Mouse (Mus musculus): ENCODE data around the gene Hist1h2ap.
"Not testable (repeated sequence)": the region's sequence is repeated elsewhere in the genome, so short reads cannot be mapped to it uniquely, and the experiment has no call there.

Gene Hist1h2ap

DNA sequence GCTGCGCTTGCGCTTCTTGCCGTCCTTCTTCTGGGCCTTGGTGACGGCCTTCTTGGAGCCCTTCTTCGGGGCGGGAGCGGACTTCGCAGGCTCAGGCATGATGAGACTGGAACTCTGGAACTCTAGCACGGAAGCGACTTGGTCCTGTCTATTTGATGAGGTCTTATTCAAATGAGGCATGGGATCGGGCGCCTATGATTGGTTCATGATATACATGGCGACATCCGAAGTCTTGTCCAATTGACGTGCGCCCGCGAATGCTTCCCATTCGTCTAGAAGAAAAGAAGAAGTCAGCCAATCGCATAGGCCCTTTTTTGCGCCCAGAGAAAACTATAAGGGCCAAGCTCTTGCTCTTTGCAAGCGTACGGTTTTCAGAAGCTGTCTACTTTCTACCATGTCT, 23.2 kb downstream of the Hist1h2ap start, which contains the start of the genes Hist1h2bq and Hist1h2ao:
Gene Hist1h2bq (minus strand): TSS at position 125 of the 400 bp plus-strand sequence.
Gene Hist1h2ao (plus strand): TSS at position 393 of the 400 bp plus-strand sequence.
- not testable (repeated sequence) for DNase-seq (ENCODE audit: low read depth, low spot score)

DNA sequence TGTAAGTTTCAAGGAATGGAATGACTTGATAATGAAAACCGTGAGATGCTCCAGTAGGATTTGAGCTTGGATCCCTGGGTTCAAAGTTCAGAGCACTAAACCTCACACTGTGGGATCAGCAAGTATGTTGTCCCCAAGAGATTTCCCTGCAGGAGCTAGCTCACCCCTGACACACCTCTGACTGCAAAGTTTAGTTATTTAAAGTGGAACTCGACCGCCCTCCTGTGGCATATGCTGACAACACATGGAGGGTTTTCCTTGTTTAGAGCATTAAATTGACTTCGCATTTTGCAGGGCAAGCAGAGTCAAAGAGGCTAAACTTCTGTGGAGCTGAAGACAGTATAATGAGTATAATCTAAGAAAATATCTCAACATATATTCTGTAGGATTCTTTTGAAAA, 30.2 kb downstream of the Hist1h2ap start:
- DNase-seq (ENCODE audit: low read depth, low spot score), result not testable (repeated sequence)

DNA sequence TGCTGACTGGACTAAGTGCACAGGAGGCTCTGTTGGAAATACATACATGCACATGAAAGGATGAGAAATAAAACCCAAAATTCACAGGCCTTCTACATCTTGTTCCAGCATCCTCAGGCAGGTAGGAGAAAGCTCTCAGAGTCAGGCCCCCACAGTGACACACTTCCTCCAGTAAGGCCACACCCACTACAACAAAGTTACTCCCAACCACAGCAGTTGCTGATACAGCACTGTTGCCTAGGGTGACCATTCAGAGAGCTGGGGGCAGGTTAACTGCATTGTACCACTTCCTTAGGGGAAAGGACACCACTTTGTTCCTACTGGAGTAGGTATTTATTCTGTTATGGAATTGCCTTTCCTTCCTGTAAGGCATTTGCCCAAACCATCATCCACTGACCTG, 36.1 kb downstream of the Hist1h2ap start:
- DNase-seq (ENCODE audit: low read depth, low spot score), result not testable (repeated sequence)

DNA sequence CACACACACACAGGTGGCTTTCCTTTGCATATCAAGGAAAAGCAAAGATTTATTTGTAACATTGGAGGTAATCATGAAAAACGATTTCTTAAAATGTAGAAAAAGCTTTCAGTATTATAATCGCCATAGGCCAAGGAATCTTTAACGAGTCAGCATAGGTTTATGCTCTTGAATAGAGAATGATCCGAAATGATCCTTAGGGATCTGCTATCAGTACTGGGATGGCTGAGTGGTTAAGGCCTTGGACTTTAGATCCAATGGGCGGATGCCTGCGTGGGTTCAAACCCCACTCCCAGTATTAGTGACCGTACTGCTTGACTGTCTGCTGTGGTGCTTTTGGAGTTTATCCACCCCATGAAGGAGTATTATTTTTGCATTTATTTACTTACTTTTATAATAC, 37.7 kb downstream of the Hist1h2ap start:
- DNase-seq (ENCODE audit: low read depth, low spot score), result no peak

DNA sequence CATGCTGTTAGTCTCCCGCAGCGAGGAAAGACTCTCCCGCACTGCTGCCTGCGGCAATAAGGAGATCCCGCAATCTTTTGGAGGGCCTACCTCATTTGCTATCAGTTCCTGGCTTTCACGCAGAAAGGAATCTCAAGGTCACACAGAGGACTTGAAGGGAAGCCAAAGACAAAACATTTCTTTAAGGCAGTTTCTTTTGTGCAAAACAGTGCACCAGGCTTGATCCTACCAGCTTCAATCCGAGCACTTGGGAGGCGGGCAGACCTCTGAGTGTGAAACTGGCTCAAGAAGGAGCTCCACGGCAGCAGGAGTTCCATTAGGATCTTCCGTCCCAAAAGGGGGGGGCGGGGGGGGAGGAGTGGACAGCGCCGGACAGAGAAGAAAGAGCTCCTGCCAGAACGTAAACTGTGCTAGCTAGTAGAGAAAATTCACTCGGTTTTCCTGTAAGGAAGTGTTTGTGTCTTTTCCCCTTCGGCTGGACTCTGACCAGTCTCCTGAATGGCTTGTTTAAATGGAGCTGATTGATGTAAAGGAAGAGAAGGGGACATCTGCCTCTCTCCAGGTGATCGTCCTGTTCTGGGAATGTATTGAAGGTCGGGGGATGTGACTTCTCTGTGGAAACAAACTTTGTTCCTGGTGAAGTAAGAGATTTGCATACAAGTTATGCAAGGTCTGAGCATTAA, 42.6 kb downstream of the Hist1h2ap start:
- no peak for DNase-seq (ENCODE audit: low read depth, low spot score)

DNA sequence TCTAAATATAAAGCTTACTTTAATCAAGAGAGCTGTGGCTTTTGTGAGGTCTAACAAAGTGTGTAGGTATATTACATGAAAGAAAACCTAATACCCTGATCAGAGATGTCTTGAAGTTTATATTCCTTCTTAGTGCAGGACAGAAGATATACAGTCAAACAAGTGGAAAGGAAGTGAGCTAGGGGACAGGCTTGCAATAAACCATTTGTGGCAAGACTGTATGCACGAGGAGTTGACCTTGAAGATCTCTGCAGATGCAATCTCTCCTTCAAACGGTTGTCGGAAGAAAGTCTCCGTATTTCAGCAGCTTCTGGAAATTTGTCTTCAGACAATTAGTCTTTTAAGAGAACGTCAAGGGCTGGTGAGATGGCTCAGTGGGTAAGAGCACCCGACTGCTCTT, 43.4 kb downstream of the Hist1h2ap start:
- no peak for DNase-seq (ENCODE audit: low read depth, low spot score)

DNA sequence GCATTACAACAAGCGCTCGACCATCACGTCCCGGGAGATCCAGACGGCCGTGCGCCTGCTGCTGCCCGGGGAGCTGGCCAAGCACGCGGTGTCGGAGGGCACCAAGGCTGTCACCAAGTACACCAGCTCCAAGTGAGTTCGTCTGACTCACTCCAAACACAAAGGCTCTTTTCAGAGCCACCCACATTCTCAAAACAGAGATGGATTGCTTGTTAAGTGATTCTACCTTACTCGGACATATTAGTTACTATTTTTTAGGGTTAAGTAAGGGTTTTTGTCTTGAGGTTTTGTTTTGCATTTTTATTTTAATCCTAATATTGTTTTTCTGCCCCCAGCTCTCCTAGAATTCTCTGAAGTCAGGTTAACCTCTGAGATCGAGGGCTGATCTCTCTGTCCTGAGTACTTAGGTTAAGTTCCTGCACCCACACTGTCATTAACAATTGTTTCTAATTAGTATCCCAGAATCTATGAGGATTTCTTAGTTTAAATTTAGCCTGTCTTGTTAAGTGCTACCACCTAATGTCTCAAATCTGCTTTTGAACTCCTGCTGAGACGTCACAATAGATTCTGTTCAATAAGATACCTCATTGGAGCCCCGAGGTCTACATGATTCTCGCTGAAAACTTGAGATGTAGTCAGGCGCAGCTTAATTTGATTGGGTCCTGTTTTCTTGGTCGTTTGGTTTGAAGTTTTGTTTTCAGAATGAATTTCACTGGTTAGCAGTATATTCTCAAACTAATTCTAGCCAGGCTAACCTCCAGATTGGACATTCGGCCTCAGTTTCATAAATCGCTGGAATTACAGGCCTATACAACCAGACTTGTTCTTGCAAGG, 45.3 kb downstream of the Hist1h2ap start:
- no peak for DNase-seq (ENCODE audit: low read depth, low spot score)

DNA sequence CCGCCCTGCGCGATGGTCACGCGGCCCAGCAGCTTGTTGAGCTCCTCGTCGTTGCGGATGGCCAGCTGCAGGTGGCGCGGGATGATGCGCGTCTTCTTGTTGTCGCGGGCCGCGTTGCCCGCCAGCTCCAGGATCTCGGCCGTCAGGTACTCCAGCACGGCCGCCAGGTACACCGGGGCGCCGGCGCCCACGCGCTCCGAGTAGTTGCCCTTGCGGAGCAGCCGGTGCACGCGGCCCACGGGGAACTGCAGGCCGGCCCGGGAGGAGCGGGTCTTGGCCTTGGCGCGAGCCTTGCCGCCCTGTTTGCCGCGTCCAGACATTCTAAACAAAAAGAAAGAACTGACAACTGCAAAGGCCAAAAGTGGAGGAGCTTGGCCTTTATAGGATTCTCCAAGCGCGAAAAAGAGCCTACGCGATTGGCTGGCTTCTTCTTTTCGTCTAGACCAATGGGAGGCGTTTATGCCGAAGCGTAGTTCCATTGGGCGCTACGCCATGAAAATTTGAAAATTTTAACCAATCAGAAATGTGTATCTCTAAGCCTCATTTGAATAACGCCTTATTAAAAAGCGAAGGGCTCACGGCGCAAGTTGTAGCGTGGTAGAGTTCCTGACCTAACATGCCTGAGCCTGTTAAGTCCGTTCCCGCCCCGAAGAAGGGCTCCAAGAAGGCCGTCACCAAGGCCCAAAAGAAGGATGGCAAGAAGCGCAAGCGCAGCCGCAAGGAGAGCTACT, 46.2 kb downstream of the Hist1h2ap start, which contains the start of the genes Hist1h2an and Hist1h2bp:
Gene Hist1h2an (minus strand): TSS at position 320 of the 731 bp plus-strand sequence.
Gene Hist1h2bp (plus strand): TSS at position 563 of the 731 bp plus-strand sequence.
- peak; percentile 87 for DNase-seq (ENCODE audit: low read depth, low spot score)

DNA sequence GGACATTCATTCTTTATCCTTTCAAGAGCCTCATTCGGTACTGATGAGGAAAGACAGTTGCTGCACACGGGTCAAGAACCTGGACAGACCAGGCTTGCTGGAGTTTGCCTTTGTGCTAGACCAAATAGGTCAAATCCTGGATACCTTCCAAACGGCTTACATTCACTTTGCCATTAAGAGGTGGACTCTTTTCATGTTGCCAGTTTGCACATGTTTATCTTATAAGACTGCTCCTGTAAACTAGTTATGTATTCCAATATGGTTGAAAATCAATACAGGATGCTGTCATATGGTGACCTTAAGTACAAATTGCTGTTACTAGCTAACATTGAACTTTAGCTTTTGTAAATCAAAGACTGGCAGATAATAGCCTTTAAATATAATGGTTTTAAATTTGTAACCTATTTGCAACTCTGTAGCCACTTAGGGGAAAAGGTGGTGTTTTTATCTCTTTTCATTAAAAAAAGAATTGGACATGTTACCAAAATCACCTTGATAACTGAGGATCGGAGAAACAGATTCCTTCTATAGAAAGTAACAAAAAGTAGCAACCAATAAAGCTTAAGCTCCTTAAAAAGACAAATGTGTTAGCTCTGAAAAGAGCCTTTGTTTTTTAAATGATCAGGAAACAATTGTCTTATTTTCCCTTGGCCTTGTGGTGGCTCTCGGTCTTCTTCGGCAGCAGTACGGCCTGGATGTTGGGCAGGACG, 47.0 kb downstream of the Hist1h2ap start:
- no peak for DNase-seq (ENCODE audit: low read depth, low spot score)

DNA sequence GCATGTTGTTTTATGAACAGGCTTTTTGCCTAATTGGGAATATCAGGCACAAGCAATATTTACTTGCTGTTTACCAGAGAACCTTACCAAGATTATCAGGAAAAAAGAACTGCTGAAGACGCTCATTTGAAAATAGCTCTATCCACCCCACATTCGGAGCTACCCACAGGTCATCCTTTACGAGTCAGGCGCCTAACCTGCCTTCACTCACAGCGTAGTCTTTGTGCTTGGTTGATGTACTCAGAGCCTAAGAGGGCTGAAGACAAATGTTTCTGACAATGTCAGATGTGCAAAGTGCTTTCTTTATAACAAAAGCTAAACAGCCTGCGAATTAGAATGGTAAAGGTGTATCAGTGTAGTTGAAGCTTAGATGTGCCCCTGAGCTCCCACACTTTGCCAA, 49.0 kb downstream of the Hist1h2ap start:
- no peak for DNase-seq (ENCODE audit: low read depth, low spot score)

DNA sequence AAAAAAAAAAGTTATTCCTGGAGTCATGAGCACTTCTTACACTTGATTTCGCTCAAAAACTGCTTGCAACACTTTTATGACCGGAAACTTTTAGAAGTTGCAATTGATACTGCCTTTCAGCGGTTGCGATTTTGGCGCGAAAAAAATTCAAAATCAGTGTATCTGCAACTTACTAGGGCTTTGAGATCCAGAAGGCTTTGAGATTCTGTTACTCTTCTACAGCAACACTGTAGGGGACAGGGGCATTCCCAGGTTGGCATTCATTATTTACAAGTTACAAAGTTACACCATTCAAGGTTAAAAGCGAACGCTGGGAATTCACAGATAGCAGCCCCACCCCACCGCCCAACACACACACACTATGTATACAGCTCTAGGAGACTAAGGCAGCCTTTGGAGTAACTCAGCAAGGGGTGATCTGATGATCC, 49.6 kb downstream of the Hist1h2ap start:
- DNase-seq (ENCODE audit: low read depth, low spot score), result no peak

DNA sequence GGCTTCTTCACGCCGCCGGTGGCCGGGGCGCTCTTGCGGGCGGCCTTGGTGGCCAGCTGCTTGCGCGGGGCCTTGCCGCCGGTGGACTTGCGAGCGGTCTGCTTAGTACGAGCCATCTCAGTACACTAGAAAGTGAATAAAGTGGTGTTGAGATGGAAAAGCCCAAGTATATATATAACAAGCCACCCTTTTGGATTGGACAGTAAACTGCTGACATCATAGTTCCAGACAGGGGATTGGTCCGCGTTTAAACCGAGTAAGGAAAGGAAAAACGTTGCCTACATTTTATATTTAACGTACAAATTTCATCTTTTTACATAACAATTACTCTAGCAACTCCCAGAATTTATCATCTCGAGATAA, 50.1 kb downstream of the Hist1h2ap start, which contains the start of gene Hist1h3i:
Gene Hist1h3i (minus strand): TSS at position 116 of the 363 bp plus-strand sequence.
- DNase-seq (ENCODE audit: low read depth, low spot score), result peak; percentile 54

Data from retina, adult 2 months (tissue).